Mouse (Mus musculus): ENCODE data around the gene Ankrd33. TPM values are rescaled to one million over a fixed set of nuclear protein-coding genes. Genes with fewer than 3 reads are reported as not detected.
A peak's percentile ranks its signal among the peaks of the same experiment; 100 is the strongest.

Ankrd33 gene
- polyA plus RNA-seq, 1 experiment from 2014 or later = not detected

DNA sequence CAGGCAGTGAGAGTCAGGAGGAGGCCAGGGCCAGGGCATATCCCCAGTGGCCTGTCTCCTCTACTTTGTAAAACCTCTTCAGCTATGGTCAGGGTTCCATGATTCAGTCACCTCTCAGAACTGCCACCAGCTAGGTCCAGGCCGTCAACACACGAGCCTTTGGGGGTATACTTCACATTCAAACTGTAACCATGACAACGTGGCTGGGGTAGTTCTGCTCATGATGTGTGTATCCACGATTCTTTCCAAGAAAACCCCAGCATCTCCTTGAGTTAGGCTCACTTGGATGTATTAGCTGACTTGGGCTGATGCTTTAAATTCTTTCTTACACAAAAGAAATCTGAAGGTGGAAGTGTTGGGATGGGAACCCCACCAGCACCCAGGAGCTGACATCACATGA, 27.3 kb upstream of the Ankrd33 start:
- H3K4me3 ChIP-seq (replicated peaks) = no peak overlapping the region
- no peak overlapping the region for H3K9ac ChIP-seq
- WGBS = 68% methylated on average over 4 of the region's 4 CpGs
- no peak overlapping the region for H3K27ac ChIP-seq
- no peaks in the 10 kb centered on the region for H3K36me3 ChIP-seq
- peaks cover 44% of the 10 kb centered on the region for H3K27me3 ChIP-seq
- no peaks in the 10 kb centered on the region for H3K9me3 ChIP-seq (replicated peaks)
- H3K4me2 ChIP-seq = no peak overlapping the region
- peaks cover 25% of the 10 kb centered on the region for H3K4me1 ChIP-seq
- no peak for ATAC-seq (replicated peaks; ENCODE audit: low FRiP score)

DNA sequence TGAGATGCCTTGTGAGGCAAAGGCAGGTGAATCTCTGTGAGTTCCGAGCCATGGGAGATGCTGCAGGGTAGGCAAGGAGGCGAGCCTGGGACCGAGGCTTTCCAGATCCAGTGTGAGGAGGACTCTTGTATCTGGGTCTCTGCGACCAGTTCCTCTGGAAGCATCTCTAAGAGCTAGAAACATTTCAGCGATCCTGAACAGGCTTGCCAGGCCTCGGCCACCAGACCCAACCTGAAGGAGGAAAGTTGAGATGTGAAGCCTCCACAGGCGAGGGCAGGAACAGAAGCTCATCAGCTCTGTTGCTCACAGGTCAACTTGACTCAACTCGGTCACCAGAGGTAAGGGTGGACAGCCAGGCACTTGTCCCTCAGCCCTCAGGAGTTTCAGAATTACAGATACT, 24.0 kb upstream of the Ankrd33 start:
- Histone ChIP-seq H3K4me1 (peaks cover 41% of the 10 kb centered on the region), H3K4me2 (no peak overlapping the region), H3K9ac (no peak overlapping the region), H3K36me3 (no peaks in the 10 kb centered on the region), H3K27me3 (peaks cover 50% of the 10 kb centered on the region), H3K4me3 (replicated peaks) (no peak overlapping the region), H3K9me3 (replicated peaks) (no peaks in the 10 kb centered on the region), H3K27ac (no peak overlapping the region)
- 90% methylated on average over 8 of the region's 8 CpGs for WGBS
- no peak for ATAC-seq (replicated peaks; ENCODE audit: low FRiP score)

DNA sequence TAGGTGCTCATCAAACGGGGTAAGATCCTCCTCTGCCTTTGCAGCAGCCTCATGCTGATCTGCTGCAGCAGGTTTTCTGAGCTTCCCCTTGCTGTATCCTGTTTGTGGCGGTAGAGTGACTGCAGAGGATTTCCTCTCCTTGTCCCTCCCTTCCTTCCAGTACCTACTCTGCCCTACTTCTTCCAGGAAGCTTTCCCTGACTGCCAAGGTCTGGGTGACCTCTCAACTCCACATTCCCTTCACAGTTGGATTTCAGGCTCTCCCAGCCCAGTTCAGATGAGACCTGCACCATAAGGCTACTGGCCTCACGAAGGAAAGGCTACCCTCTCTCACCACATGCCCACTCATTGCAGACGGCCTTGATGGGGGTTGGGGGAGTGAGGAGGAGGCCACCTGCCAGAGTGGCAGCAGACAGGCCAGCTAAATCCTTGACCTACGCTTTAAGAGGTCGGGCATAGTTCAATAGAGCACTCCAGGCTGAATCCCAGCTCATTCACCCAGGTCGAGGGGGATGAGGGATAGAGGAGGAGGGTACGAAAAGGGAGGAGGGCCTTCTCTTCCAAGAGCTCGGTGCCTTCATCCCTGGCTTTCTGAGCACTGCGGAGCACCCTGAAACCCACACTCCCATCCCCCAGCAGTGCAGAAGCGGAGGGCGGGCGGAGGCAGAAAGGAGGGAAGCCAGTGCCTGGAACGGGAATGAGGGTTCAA, 23.3 kb upstream of the Ankrd33 start:
- Histone ChIP-seq H3K36me3 (no peaks in the 10 kb centered on the region), H3K27me3 (peaks cover 49% of the 10 kb centered on the region), H3K27ac (peak overlapping the region; percentile 82), H3K4me1 (peaks cover 42% of the 10 kb centered on the region), H3K9me3 (replicated peaks) (no peaks in the 10 kb centered on the region), H3K9ac (0 out of 2 replicates have a peak overlapping the region, but pooled peaks have one; percentile 3), H3K4me3 (replicated peaks) (peak overlapping the region; percentile 11; the same call in 1 of the 2 replicates), H3K4me2 (peak overlapping the region; percentile 48)
- peak; percentile 55 for ATAC-seq (replicated peaks; ENCODE audit: low FRiP score)
- 25% methylated on average over 14 of the region's 14 CpGs for WGBS

DNA sequence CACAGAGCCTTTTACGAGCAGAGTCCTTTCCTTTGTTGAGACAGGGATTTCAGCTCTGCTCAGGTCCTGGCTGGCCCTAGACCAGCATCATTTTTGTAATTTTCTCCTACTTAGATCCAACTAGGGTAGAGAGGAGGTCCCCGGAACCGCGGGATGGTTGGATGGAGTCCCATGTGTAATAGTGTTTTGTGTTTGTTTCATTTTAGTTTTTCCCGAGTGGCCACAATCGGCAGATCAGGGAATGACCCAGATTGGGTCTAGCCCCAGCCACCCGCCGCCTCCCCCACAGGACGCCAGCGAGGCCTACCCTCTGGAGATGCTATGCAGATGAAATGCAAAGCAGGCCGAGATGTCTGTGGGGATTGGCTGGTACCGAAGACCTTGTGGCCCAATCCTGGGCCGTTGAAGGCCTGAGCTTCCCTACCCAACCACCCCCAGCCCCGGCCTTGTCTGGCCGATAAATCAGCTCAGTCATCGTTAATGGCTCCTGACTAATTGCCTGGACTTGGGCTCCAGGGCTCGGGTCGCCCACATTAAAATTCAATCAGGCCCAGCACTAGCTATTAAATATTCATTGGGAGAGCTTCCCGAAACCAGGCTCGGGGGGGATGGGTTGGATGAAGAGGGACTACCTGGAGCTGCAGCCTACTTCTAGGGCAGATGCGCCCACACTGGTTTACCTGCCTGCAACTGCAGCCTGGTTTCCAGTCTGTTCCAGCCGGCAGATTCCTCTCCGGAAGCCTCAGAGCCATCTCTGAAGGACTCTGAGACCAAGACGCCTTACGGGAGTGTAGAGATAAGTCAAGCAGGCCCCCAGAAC, 22.5 kb upstream of the Ankrd33 start:
- H3K27ac ChIP-seq = peak overlapping the region; percentile 82
- H3K4me1 ChIP-seq = peaks cover 50% of the 10 kb centered on the region
- peaks cover 48% of the 10 kb centered on the region for H3K27me3 ChIP-seq
- ATAC-seq (replicated peaks; ENCODE audit: low FRiP score) = peak; percentile 93
- H3K36me3 ChIP-seq = no peaks in the 10 kb centered on the region
- 10% methylated on average over 25 of the region's 25 CpGs for WGBS
- H3K4me3 ChIP-seq (replicated peaks) = peak overlapping the region; percentile 11; the same call in 1 of the 2 replicates
- peak overlapping the region; percentile 48 for H3K4me2 ChIP-seq
- 0 out of 2 replicates have a peak overlapping the region, but pooled peaks have one; percentile 3 for H3K9ac ChIP-seq
- no peaks in the 10 kb centered on the region for H3K9me3 ChIP-seq (replicated peaks)

DNA sequence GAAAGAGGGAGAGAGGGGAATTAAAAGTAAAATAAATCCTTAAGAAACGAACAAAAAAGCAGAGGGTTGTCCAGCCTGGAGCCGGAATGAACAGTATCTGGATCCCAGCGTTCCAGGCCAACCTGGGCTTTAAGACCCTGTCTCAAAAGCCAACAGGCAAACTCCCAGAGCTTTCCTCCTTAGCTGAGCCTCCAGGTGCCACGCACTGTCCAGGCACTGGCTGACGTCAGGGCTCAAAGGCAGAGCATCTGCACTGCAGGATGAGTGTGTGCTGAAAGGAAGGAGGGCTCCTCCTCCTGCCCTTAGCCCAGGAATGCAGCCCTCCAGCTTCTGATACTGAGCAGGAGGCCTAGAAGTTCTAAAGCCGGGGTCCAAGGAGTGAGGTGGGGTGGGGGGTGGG, 21.6 kb upstream of the Ankrd33 start:
- no peak overlapping the region for H3K9ac ChIP-seq
- no peak for ATAC-seq (replicated peaks; ENCODE audit: low FRiP score)
- 32% methylated on average over 6 of the region's 6 CpGs for WGBS
- peak overlapping the region; percentile 15; the same call in 1 of the 2 replicates for H3K27ac ChIP-seq
- no peaks in the 10 kb centered on the region for H3K9me3 ChIP-seq (replicated peaks)
- no peak overlapping the region for H3K4me3 ChIP-seq (replicated peaks)
- H3K36me3 ChIP-seq = no peaks in the 10 kb centered on the region
- H3K4me2 ChIP-seq = no peak overlapping the region
- H3K27me3 ChIP-seq = peaks cover 44% of the 10 kb centered on the region
- peaks cover 59% of the 10 kb centered on the region for H3K4me1 ChIP-seq

DNA sequence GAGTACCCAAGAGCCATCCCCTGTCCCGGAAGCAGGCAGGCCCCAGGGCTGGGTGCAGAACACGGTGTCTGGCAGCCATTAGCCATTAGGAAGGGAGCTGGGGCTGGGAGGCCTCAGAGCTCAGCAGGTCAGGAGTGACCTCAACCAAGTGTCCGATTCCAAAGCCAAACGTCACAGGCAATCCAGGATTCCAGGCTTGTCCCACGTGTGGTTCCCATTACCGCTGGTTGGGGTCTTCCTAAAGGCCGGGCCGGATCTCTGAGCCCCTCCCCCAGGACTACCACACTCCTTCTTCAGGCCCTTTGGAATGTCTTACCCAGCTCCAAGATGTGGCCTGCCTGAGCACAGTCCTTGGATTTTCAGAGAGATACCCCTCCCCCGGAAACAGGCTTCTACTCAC, 20.6 kb upstream of the Ankrd33 start:
- H3K4me3 ChIP-seq (replicated peaks) = no peak overlapping the region
- WGBS = 31% methylated on average over 9 of the region's 9 CpGs
- no peaks in the 10 kb centered on the region for H3K36me3 ChIP-seq
- H3K27me3 ChIP-seq = peaks cover 42% of the 10 kb centered on the region
- H3K9ac ChIP-seq = no peak overlapping the region
- H3K27ac ChIP-seq = no peak overlapping the region
- H3K9me3 ChIP-seq (replicated peaks) = no peaks in the 10 kb centered on the region
- H3K4me2 ChIP-seq = no peak overlapping the region
- ATAC-seq (replicated peaks; ENCODE audit: low FRiP score) = no peak
- H3K4me1 ChIP-seq = peaks cover 60% of the 10 kb centered on the region

DNA sequence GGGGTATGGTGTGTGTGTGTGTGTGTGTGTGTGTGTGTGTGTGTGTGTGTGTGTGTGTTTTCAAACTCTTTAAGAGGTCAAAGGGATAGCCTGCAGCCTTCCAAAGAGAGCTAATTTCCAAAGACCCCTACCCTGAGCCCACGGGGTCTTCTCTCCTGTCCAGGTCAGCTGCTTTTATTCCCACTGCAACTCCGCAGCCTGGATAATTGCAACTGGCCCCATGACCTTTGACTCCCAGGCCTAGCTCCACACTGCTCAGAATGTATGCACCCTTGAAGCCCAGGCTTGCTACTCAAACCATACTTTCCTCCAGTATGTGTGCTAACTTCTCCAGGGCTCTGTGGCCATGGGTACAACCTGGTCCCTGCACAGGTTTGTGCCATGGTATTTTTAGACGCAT, 20.2 kb upstream of the Ankrd33 start:
- Histone ChIP-seq H3K9me3 (replicated peaks) (no peaks in the 10 kb centered on the region), H3K36me3 (no peaks in the 10 kb centered on the region), H3K4me2 (no peak overlapping the region), H3K4me1 (peaks cover 60% of the 10 kb centered on the region), H3K4me3 (replicated peaks) (no peak overlapping the region), H3K9ac (no peak overlapping the region), H3K27me3 (peaks cover 39% of the 10 kb centered on the region), H3K27ac (no peak overlapping the region)
- ATAC-seq (replicated peaks; ENCODE audit: low FRiP score) = no peak
- WGBS = 45% methylated on average over 3 of the region's 3 CpGs

DNA sequence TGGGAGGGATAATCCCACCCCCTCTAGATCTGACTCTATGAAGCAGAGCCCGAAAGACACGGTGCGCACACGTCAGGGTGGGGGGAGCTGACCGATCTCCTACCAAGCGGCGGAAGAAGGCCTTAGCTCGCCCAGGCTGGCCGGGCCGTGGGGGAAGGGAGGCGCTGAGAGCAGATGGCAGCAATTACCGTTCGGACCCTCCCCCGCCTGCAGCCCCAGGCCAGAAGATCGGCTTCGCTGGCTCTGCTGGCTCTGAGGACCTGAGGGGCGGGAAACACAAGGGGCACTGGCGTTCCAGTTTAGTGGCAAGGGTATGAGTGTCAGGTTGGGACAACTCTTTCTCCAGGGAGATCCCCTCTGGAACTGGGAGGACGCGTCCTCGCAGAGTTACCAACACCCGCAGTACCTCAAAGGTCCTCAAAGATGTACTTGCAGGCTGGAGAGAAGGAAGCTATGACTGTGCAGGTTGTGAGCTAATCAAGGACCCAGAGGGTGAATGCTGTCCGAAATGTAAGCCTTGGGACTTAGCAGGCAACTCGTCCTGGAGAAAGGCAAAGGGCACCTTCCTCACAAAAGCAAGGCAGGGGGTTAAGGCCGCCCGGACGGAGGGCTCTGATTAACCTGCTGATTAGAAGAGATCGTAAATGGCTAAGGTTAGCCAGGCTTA, 17.4 kb upstream of the Ankrd33 start:
- H3K36me3 ChIP-seq = no peaks in the 10 kb centered on the region
- H3K4me3 ChIP-seq (replicated peaks) = peak overlapping the region; percentile 11
- 4% methylated on average over 28 of the region's 28 CpGs for WGBS
- no peaks in the 10 kb centered on the region for H3K9me3 ChIP-seq (replicated peaks)
- peak overlapping the region; percentile 66 for H3K27ac ChIP-seq
- H3K9ac ChIP-seq = 0 out of 2 replicates have a peak overlapping the region, but pooled peaks have one; percentile 19
- peak; percentile 37; the same call in 1 of the 2 replicates for ATAC-seq (replicated peaks; ENCODE audit: low FRiP score)
- peaks cover 27% of the 10 kb centered on the region for H3K27me3 ChIP-seq
- H3K4me2 ChIP-seq = peak overlapping the region; percentile 52
- peaks cover 46% of the 10 kb centered on the region for H3K4me1 ChIP-seq

DNA sequence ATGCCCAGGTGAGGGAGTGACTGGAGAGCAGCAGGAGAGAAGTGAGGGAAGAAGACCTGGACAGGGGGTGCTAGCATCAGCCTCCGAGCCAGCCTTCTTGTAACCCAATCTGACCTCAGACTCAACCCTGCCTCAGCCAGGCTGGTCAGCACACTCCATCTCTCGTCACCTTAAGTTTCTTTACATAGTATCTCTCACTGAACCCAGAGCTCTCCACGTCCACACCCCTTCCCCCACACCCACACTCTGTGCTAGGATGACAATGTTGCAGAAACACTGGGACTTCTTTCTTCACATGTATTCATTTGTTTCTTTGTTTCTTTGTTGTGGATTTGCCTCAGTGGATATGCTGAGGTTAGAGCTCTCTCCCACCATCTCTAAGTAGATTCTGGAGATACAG, 14.6 kb upstream of the Ankrd33 start:
- no peak for ATAC-seq (replicated peaks; ENCODE audit: low FRiP score)
- no peak overlapping the region for H3K4me2 ChIP-seq
- WGBS = 85% methylated on average over 3 of the region's 3 CpGs
- peaks cover 24% of the 10 kb centered on the region for H3K27me3 ChIP-seq
- H3K9ac ChIP-seq = no peak overlapping the region
- H3K4me1 ChIP-seq = peaks cover 26% of the 10 kb centered on the region
- H3K4me3 ChIP-seq (replicated peaks) = no peak overlapping the region
- no peaks in the 10 kb centered on the region for H3K9me3 ChIP-seq (replicated peaks)
- H3K27ac ChIP-seq = no peak overlapping the region
- H3K36me3 ChIP-seq = no peaks in the 10 kb centered on the region

DNA sequence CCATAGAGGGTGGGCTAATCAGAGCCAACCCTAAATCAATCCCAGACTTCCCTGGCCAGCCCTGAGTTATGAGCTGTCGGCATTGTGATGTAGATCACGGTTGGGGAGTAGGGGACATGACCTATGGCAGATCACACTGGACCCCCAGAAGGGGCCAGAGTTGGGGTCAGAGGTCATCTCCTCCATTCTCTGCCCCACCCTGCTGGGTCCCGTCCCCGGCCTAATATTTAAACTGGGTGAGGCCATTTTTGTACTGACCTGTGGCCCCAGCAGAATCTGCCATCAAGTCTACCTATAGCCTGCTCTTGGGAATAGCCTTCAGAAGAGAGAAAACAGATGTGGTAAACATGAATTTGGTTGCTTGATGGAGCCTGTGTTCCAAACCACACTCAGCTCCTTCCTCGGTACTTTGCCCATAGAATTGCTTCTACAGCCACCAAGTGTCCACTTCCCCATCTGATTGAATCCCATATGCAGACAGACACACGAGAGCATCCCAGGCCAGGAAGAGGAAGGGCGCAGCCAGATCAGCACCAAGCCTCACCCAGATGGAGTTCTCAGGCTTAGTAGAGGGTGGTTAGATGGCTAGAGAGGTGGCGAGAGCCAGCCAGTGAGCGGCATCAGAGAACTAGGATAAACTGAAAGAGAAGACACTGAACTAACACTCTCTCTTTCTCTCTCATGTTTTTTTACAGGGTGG, 11.8 kb upstream of the Ankrd33 start:
- no peak overlapping the region for H3K9ac ChIP-seq
- no peak overlapping the region for H3K4me3 ChIP-seq (replicated peaks)
- H3K36me3 ChIP-seq = no peaks in the 10 kb centered on the region
- H3K9me3 ChIP-seq (replicated peaks) = no peaks in the 10 kb centered on the region
- no peak for ATAC-seq (replicated peaks; ENCODE audit: low FRiP score)
- peaks cover 9% of the 10 kb centered on the region for H3K4me1 ChIP-seq
- no peak overlapping the region for H3K4me2 ChIP-seq
- H3K27ac ChIP-seq = no peak overlapping the region
- 80% methylated on average over 9 of the region's 9 CpGs for WGBS
- H3K27me3 ChIP-seq = peaks cover 14% of the 10 kb centered on the region; the same call in 1 of the 2 replicates

DNA sequence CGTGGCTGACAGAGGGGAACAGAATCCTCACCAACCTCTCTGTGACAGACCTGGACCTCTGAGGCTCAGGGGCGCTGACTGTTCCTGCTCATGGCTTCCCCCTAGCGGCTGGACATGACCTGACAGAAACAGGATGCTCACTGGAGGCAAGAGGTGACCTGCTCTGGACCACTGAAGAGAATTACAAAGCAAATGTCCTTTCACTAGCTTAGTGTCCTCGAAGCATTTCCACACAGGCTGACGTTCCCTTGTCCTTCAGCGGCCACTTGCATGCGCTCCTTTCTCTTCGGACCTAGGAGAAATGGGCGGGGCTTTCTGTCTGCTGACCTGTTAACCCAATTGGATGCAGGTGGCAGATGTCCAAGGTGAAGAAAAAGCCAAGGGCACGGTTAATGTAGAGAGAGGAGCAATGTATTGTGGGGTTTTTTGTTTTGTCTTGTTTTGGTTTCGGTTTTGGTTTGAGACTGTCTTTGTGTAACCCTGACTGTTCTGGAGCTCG, 10.0 kb upstream of the Ankrd33 start:
- H3K9me3 ChIP-seq (replicated peaks) = no peaks in the 10 kb centered on the region
- WGBS = 15% methylated on average over 12 of the region's 12 CpGs
- H3K27me3 ChIP-seq = peaks cover 14% of the 10 kb centered on the region; the same call in 1 of the 2 replicates
- no peaks in the 10 kb centered on the region for H3K36me3 ChIP-seq
- no peak overlapping the region for H3K4me3 ChIP-seq (replicated peaks)
- H3K9ac ChIP-seq = no peak overlapping the region
- H3K4me1 ChIP-seq = 0 out of 2 replicates have a peak, but pooled peaks cover 5% of the 10 kb centered on the region
- peak overlapping the region; percentile 44 for H3K4me2 ChIP-seq
- peak; percentile 73 for ATAC-seq (replicated peaks; ENCODE audit: low FRiP score)
- no peak overlapping the region for H3K27ac ChIP-seq
